Mouse (Mus musculus) liver, adult 2 months (tissue): ENCODE results near the gene Axl. TPM values are rescaled to one million over a fixed set of nuclear protein-coding genes. Genes with fewer than 3 reads are reported as not detected.

Experiments
- DNase-seq: peaks from one replicate; pipeline ENCODE4 v3.0.0-alpha.2; 2011; ENCODE audit warnings: low read depth, low spot score; ENCODE audit errors: extremely low read depth
- H3K27ac ChIP-seq: fragments of 200-500 bp; replicated peaks from 2 replicates; pipeline ENCODE4 v1.5.1; 2012; ENCODE audit warnings: low read depth, mild to moderate bottlenecking, control low read depth, inconsistent platforms, low read length; ENCODE audit not compliant: insufficient read depth
- H3K27me3 ChIP-seq: fragments of 200-500 bp; 2 replicates; pipeline ENCODE4 v1.6.1; 2012; ENCODE audit warnings: mild to moderate bottlenecking, moderate library complexity, low read length, inconsistent platforms; ENCODE audit not compliant: control insufficient read depth, insufficient read depth
- H3K36me3 ChIP-seq: fragments of 200-500 bp; 2 replicates; pipeline ENCODE4 v1.6.1; 2012; ENCODE audit warnings: low read length, inconsistent platforms; ENCODE audit not compliant: control insufficient read depth, insufficient read depth
- H3K4me1 ChIP-seq: fragments of 200-500 bp; 2 replicates; pipeline ENCODE4 v1.6.1; 2011; ENCODE audit warnings: low read length; ENCODE audit not compliant: control insufficient read depth, insufficient read depth
- H3K4me3 ChIP-seq: fragments of 200-500 bp; 2 replicates; pipeline ENCODE4 v1.5.1; 2011; ENCODE audit warnings: low read depth, mild to moderate bottlenecking, control low read depth, low read length, moderate library complexity; ENCODE audit not compliant: insufficient read depth
- H3K79me2 ChIP-seq: fragments of 200-500 bp; 2 replicates; pipeline ENCODE4 v1.6.1; 2012; ENCODE audit warnings: inconsistent platforms, mild to moderate bottlenecking, low read length, moderate library complexity; ENCODE audit not compliant: control insufficient read depth, insufficient read depth
- H3K9ac ChIP-seq: fragments of 200-500 bp; 2 replicates; pipeline ENCODE4 v1.6.1; 2012; ENCODE audit warnings: low read depth, mild to moderate bottlenecking, control low read depth, inconsistent platforms, low read length
- CTCF ChIP-seq: fragments of 200-500 bp; IDR thresholded peaks from 2 replicates; pipeline ENCODE4 v1.5.1; 2011; ENCODE audit warnings: low read depth, low read length, control low read depth
- POLR2A ChIP-seq: fragments of 200-500 bp; IDR thresholded peaks from 2 replicates; pipeline ENCODE4 v1.6.1; 2011; ENCODE audit warnings: low read length, control low read depth; ENCODE audit not compliant: insufficient read depth; ENCODE audit errors: extremely low read depth
- WGBS: fragments of 180-500 bp; shearing (Covaris S2); methylation state at CpG from one replicate; pipeline ENCODE4 v1.1.7; 2018; 5-methylcytosine and 5-hydroxymethylcytosine counted together
- polyA plus RNA-seq: library from polyadenylated mRNA; depleted of rRNA; stranded (reverse); fragments of >200 nt; gene quantifications from 2 replicates; pipeline ENCODE4 v1.2.3, GENCODE M21; 2012
- total RNA-seq: library from RNA; depleted of rRNA; stranded (reverse); fragments of >200 nt; gene quantifications from 2 replicates; pipeline ENCODE4 v1.2.3, GENCODE M21; 2014

Axl gene
- total and polyA plus RNA-seq, 2 experiments = 11.4 to 12.4 TPM

DNA sequence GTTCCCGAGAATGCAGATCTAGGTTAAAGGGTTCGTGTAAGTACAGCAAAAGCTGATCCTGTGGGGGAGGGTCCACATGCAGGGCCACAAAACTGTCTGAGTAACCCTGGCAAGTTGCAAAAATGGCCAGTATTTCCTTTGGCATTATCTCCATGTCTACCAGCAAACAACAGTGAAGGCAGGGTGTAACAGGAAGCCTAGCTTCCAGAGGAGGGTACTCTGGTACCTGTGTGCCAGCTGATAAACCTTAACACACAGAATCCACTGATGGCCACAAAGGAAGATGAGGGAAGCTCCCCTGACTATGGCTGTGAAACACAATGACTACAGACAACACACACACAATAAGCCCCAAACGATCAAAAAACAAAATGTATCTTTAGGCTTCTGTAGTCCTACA, 50.2 kb downstream of the Axl start:
- H3K27me3 ChIP-seq = no peaks in the 10 kb centered on the region
- WGBS = 81% methylated on average over 3 of the region's 3 CpGs
- DNase-seq = no peak
- H3K36me3 ChIP-seq = peaks cover 83% of the 10 kb centered on the region
- TF ChIP-seq POLR2A (no peak), CTCF (no peak)
- no peak overlapping the region for H3K9ac ChIP-seq
- H3K4me3 ChIP-seq = no peak overlapping the region
- H3K79me2 ChIP-seq = peaks cover 4% of the 10 kb centered on the region; the same call in 1 of the 2 replicates
- H3K4me1 ChIP-seq = no peaks in the 10 kb centered on the region
- H3K27ac ChIP-seq = no peak overlapping the region

DNA sequence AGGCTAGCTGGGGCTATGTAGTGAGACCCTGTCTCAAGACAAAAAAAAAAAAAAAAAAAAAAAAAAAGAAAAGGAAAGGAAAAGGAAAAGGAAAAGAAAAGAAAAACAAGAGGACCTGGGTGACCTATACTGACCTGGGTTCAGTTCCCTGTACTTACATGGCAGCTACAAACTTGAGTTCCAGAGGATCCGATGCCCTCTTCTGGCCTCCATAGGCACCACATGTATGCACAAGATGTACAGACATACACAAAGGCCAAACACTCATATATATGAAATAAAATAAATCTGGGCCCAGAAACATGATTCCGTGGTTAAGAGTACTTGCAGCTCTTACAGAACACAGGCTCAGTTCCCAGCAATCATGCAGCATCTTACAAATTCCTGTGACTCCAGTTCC, 51.6 kb downstream of the Axl start:
- peaks cover 4% of the 10 kb centered on the region; the same call in 1 of the 2 replicates for H3K79me2 ChIP-seq
- H3K36me3 ChIP-seq = peaks cover 83% of the 10 kb centered on the region
- no peak overlapping the region for H3K27ac ChIP-seq
- no peaks in the 10 kb centered on the region for H3K27me3 ChIP-seq
- H3K9ac ChIP-seq = no peak overlapping the region
- TF ChIP-seq POLR2A = no peak
- peak; percentile 24; the same call in 1 of the 2 replicates for TF ChIP-seq CTCF
- no peak overlapping the region for H3K4me3 ChIP-seq
- 96% methylated on average over 2 of the region's 2 CpGs for WGBS
- no peaks in the 10 kb centered on the region for H3K4me1 ChIP-seq
- DNase-seq = no peak

- TF ChIP-seq POLR2A (no peak), CTCF (no peak)
- no peak overlapping the region for H3K9ac ChIP-seq
- no peaks in the 10 kb centered on the region; the same call in 1 of the 2 replicates for H3K79me2 ChIP-seq
- peaks cover 81% of the 10 kb centered on the region for H3K36me3 ChIP-seq
- DNase-seq = no peak
- H3K4me1 ChIP-seq = no peaks in the 10 kb centered on the region
- 71% methylated on average over 4 of the region's 4 CpGs for WGBS
- H3K27me3 ChIP-seq = no peaks in the 10 kb centered on the region
- H3K27ac ChIP-seq = no peak overlapping the region
- no peak overlapping the region for H3K4me3 ChIP-seq
Measured at GRCm38 (mm10) chr7:25734991-25735390, 53.5 kb downstream of the Axl start.

DNA sequence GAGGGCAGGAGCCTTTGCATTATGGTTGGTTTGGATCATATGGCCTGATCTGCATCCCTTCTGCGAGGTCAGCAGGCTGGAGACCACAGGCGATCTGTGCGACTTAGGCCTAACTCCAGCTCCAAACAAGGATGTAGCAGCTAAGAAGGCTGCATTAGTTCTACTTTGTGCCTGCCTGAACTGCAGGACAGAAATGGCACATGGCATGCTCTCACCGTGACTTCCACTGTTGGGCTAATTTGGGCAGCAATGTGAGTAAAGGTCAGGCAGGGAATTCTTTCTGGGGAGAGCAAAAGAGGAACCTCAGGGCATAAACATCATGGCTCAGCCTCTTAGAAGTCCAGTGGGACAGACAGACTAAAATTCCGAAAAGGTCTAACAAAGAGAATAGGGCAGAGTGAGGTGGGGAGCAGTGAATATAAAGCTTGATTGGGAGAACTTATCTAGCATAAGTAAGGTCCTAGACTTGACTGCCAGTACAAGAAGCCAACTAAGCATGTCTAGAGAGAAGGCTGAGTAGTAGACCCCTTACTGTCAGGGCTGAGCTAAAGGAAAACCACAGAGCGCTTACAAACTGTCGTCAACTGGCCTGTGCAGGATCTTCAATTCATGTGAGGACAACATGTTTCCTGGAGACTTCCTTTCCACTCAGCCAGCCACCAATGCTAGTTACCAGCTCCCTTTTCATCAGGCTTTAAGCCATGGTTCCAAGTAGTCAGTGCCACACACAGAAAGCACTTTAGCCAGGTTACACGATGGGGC, 57.0 kb downstream of the Axl start:
- 84% methylated on average over 8 of the region's 8 CpGs for WGBS
- TF ChIP-seq POLR2A (no peak), CTCF (no peak)
- Histone ChIP-seq H3K27ac (no peak overlapping the region), H3K79me2 (no peaks in the 10 kb centered on the region; the same call in 1 of the 2 replicates), H3K4me3 (no peak overlapping the region), H3K9ac (no peak overlapping the region), H3K4me1 (no peaks in the 10 kb centered on the region), H3K36me3 (peaks cover 82% of the 10 kb centered on the region), H3K27me3 (no peaks in the 10 kb centered on the region)
- no peak for DNase-seq

DNA sequence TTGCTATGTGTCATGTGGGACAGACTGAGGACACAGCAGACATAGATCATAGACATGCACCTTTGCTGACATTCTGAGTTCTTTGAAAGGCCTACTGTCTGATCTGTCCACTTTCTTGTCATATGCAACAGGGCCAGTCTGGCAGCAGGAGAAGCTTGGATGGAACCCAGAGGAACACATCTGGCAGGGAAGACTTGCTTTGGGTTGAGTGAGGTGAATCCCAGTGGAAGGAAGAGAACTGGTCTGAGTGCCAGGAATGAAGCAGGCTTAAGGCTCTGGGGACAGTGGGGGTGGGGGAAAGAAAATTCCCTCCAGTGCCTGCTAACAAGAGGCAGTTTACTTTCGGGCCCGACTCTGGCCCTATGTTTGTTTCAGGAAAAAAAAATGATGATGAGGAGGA, 58.6 kb downstream of the Axl start:
- H3K4me1 ChIP-seq = no peaks in the 10 kb centered on the region
- no peak for TF ChIP-seq CTCF
- no peak for TF ChIP-seq POLR2A
- 76% methylated on average over 2 of the region's 2 CpGs for WGBS
- H3K79me2 ChIP-seq = no peaks in the 10 kb centered on the region; the same call in 1 of the 2 replicates
- no peak overlapping the region for H3K9ac ChIP-seq
- no peak overlapping the region for H3K27ac ChIP-seq
- H3K4me3 ChIP-seq = no peak overlapping the region
- no peak for DNase-seq
- no peaks in the 10 kb centered on the region for H3K27me3 ChIP-seq
- H3K36me3 ChIP-seq = peaks cover 82% of the 10 kb centered on the region

GRCm38 (mm10) chr7:25729396-25729795, 59.1 kb downstream of the Axl start:
- H3K4me1 ChIP-seq = no peaks in the 10 kb centered on the region
- H3K79me2 ChIP-seq = no peaks in the 10 kb centered on the region; the same call in 1 of the 2 replicates
- no peak for DNase-seq
- TF ChIP-seq CTCF = no peak
- TF ChIP-seq POLR2A = no peak
- no peak overlapping the region for H3K4me3 ChIP-seq
- no peaks in the 10 kb centered on the region for H3K27me3 ChIP-seq
- H3K36me3 ChIP-seq = peaks cover 81% of the 10 kb centered on the region
- no peak overlapping the region for H3K27ac ChIP-seq
- WGBS = 83% methylated on average over 2 of the region's 2 CpGs
- H3K9ac ChIP-seq = no peak overlapping the region
